8 mouse cellular contexts compared by ENCODE assay signal in genomic region chr3:57735511-57736370, GRCm38 (mm10). TPM values are rescaled to one million over a fixed set of nuclear protein-coding genes. Genes with fewer than 3 reads are reported as not detected.
DNase-seq lines count a peak whose midpoint lies in the region; ATAC-seq and TF ChIP-seq lines count a peak whose summit lies in the region.

TSS of gene Rnf13 (plus strand) at chr3:57736062.

- peak within 1 kb of the TSS; percentile 43 for H3K9ac ChIP-seq in lung, postnatal 0 days (replicated peaks; ENCODE audit: low read depth)

- peak within 1 kb of the TSS; percentile 93 for H3K27ac ChIP-seq in hindbrain, embryonic 10.5 days
- H3K27ac ChIP-seq in lung, postnatal 0 days (ENCODE audit: low read length), result peak within 1 kb of the TSS; percentile 88

- peak; percentile 97 for ATAC-seq in frontal cortex, adult (ENCODE audit: low TSS enrichment)
- ATAC-seq in lung, postnatal 0 days, result peak; percentile 97

- TF ChIP-seq EP300 in lung, postnatal 0 days (IDR thresholded peaks at IDR 0.05), result no peak

- WGBS in hindbrain, embryonic 10.5 days, result under 1% methylated on average over 59 of the region's 59 CpGs
- WGBS in lung, postnatal 0 days, result 1% methylated on average over 59 of the region's 59 CpGs

- no peaks in the 10 kb centered on the region for H3K9me3 ChIP-seq in hindbrain, embryonic 10.5 days
- H3K9me3 ChIP-seq in lung, postnatal 0 days (ENCODE audit: low read length), result no peaks in the 10 kb centered on the region

- TF ChIP-seq CTCF in lung, postnatal 0 days (IDR thresholded peaks at IDR 0.05), result no peak

- H3K27me3 ChIP-seq in hindbrain, embryonic 10.5 days (ENCODE audit: insufficient read depth, poor library complexity, severe bottlenecking), result no peaks in the 10 kb centered on the region
- no peaks in the 10 kb centered on the region for H3K27me3 ChIP-seq in lung, postnatal 0 days (replicated peaks; ENCODE audit: insufficient read depth, low read length)

- H3K4me2 ChIP-seq in lung, postnatal 0 days (replicated peaks; ENCODE audit: low read depth, low read length), result peak within 1 kb of the TSS; percentile 66

- DNase-seq in MN1 (ENCODE audit: low spot score), result peak; percentile 97
- DNase-seq in cerebellum, adult 9-10 months, result peak; percentile 98
- DNase-seq in hindbrain, embryonic 10.5 days (ENCODE audit: low spot score), result peak; percentile 97
- DNase-seq in layer of hippocampus, adult 9-11 months, result peak; percentile 98
- DNase-seq in lung, postnatal 0 days (ENCODE audit: low spot score), result peak; percentile 97
- DNase-seq in ovary, postnatal 14 days (ENCODE audit: low spot score), result peak; percentile 91
- DNase-seq in thymus, postnatal 14 days, result peak; percentile 96

- peaks cover 24% of the 10 kb centered on the region for H3K4me1 ChIP-seq in hindbrain, embryonic 10.5 days (replicated peaks)
- H3K4me1 ChIP-seq in lung, postnatal 0 days (ENCODE audit: insufficient read depth, low read depth, low read length), result peaks cover 3% of the 10 kb centered on the region; the same call in 1 of the 2 replicates

- H3K36me3 ChIP-seq in hindbrain, embryonic 10.5 days, result no peaks in the 10 kb centered on the region
- no peaks in the 10 kb centered on the region for H3K36me3 ChIP-seq in lung, postnatal 0 days (ENCODE audit: insufficient read depth, low read length)

- H3K4me3 ChIP-seq in hindbrain, embryonic 10.5 days, result peak within 1 kb of the TSS; percentile 85
- peak within 1 kb of the TSS; percentile 58 for H3K4me3 ChIP-seq in lung, postnatal 0 days (ENCODE audit: low read depth, low read length)

RNA-seq across cellular contexts. Expression of gene Rnf13, which starts in this region (rescaled TPM):
- 43.3 and 47.8 TPM in 2 replicates for polyA plus RNA-seq in hindbrain, embryonic 10.5 days (2016; fragmentation: Nextera tagmentation; extraction: Ambion mirVana)
- 155 and 197 TPM in 2 replicates for polyA plus RNA-seq in lung, postnatal 0 days (2015; fragmentation: Nextera tagmentation; extraction: Ambion mirVana)

Comparison
In these comparisons a context has a peak if more than half of its experiments do, and no peak if none do; other contexts are left out.
1. Peak in every context shown above with its lines: DNase-seq, ATAC-seq, H3K4me3 ChIP-seq and H3K27ac ChIP-seq.